Mouse (Mus musculus) liver, embryonic 11.5 days (tissue): ENCODE measurements around the gene Prss40. TPM values are rescaled to one million over a fixed set of nuclear protein-coding genes. Genes with fewer than 3 reads are reported as not detected.

Experiments
- ATAC-seq: fragments of 200-750 bp; cut with Nextera tagmentation; replicated peaks from 2 replicates; pipeline ENCODE4 v1.8.0; 2017; ENCODE audit warnings: moderate number of reproducible peaks, mild to moderate bottlenecking, moderate TSS enrichment, moderate library complexity; ENCODE audit not compliant: low FRiP score
- DNase-seq: peaks from one replicate; pipeline ENCODE4 v3.0.0-alpha.2; 2017; ENCODE audit warnings: low spot score
- H3K27ac ChIP-seq: fragments of 300-500 bp; sonication (generic); 2 replicates; pipeline ENCODE4 v1.5.1; 2014; ENCODE audit warnings: mild to moderate bottlenecking, low read depth, low read length, control low read depth
- H3K27me3 ChIP-seq: fragments of 300-500 bp; sonication (generic); replicated peaks from 2 replicates; pipeline ENCODE4 v1.6.1; 2014; ENCODE audit warnings: low read length, mixed read lengths; ENCODE audit not compliant: control insufficient read depth, insufficient read depth
- H3K36me3 ChIP-seq: fragments of 300-500 bp; sonication (generic); 2 replicates; pipeline ENCODE4 v1.6.1; 2014; ENCODE audit warnings: mild to moderate bottlenecking, low read length, moderate library complexity, mixed read lengths; ENCODE audit not compliant: control insufficient read depth, insufficient read depth
- H3K4me1 ChIP-seq: fragments of 300-500 bp; sonication (generic); replicated peaks from 2 replicates; pipeline ENCODE4 v1.6.1; 2014; ENCODE audit warnings: low read length, mixed read lengths; ENCODE audit not compliant: control insufficient read depth, insufficient read depth
- H3K4me2 ChIP-seq: fragments of 300-500 bp; sonication (generic); 2 replicates; pipeline ENCODE4 v1.6.1; 2014; ENCODE audit warnings: mild to moderate bottlenecking, control low read depth, moderate library complexity
- H3K4me3 ChIP-seq: fragments of 300-500 bp; sonication (generic); 2 replicates; pipeline ENCODE4 v1.5.1; 2014; ENCODE audit warnings: low read depth, low read length, control low read depth
- H3K9ac ChIP-seq: fragments of 300-500 bp; sonication (generic); 2 replicates; pipeline ENCODE4 v1.6.1; 2014; ENCODE audit warnings: low read depth, low read length, control low read depth
- H3K9me3 ChIP-seq: fragments of 300-500 bp; sonication (generic); 2 replicates; pipeline ENCODE4 v1.6.1; 2016; ENCODE audit warnings: low read length, inconsistent platforms, mixed read lengths; ENCODE audit not compliant: control insufficient read depth
- WGBS: fragments of 180-500 bp; shearing (Covaris S2); extraction: QIAGEN DNeasy Blood & Tissue Kit; methylation state at CpG from one replicate; pipeline ENCODE4 v1.1.7; 2014; 5-methylcytosine and 5-hydroxymethylcytosine counted together
- polyA plus RNA-seq: library from polyadenylated mRNA; unstranded; fragments of >200 nt; fragmentation: Nextera tagmentation; extraction: Ambion mirVana; gene quantifications from 2 replicates; pipeline ENCODE4 v1.2.1, GENCODE M21; 2014

Prss40 gene
- polyA plus RNA-seq, 1 experiment from 2014 or later, result not detected

- H3K9ac ChIP-seq, result no peak overlapping the region
- H3K9me3 ChIP-seq, result no peaks in the 10 kb centered on the region
- DNase-seq (no peak), ATAC-seq (peak; percentile 36; the same call in 1 of the 2 replicates)
- no peaks in the 10 kb centered on the region for H3K4me1 ChIP-seq
- peak overlapping the region; percentile 67 for H3K4me2 ChIP-seq
- H3K36me3 ChIP-seq, result no peaks in the 10 kb centered on the region
- WGBS, result 3% methylated on average over 18 of the region's 18 CpGs
- H3K4me3 ChIP-seq, result peak overlapping the region; percentile 36; the same call in 1 of the 2 replicates
- H3K27ac ChIP-seq, result no peak overlapping the region
- peaks cover 24% of the 10 kb centered on the region for H3K27me3 ChIP-seq
These were observed 19.1 kb upstream of the Prss40 start for GRCm38 (mm10) chr1:34579782-34580356.

GRCm38 (mm10) chr1:34578851-34579781 lies 18.4 kb upstream of the Prss40 start, which contains the start of gene Amer3:
TSS of gene Amer3 (plus strand) at chr1:34579657.
- WGBS, result 1% methylated on average over 53 of the region's 53 CpGs
- DNase-seq (peak; percentile 85), ATAC-seq (peak; percentile 68)
- H3K4me1 ChIP-seq, result no peaks in the 10 kb centered on the region
- peaks cover 24% of the 10 kb centered on the region for H3K27me3 ChIP-seq
- H3K9me3 ChIP-seq, result no peaks in the 10 kb centered on the region
- no peak within 1 kb of the TSS for H3K9ac ChIP-seq
- H3K4me3 ChIP-seq, result peak within 1 kb of the TSS; percentile 36
- H3K36me3 ChIP-seq, result no peaks in the 10 kb centered on the region
- peak within 1 kb of the TSS; percentile 67 for H3K4me2 ChIP-seq
- no peak within 1 kb of the TSS for H3K27ac ChIP-seq

- H3K36me3 ChIP-seq, result no peaks in the 10 kb centered on the region
- no peak overlapping the region for H3K27ac ChIP-seq
- DNase-seq (no peak), ATAC-seq (no peak)
- H3K4me3 ChIP-seq, result no peak overlapping the region
- no peaks in the 10 kb centered on the region for H3K9me3 ChIP-seq
- no peaks in the 10 kb centered on the region for H3K4me1 ChIP-seq
- H3K9ac ChIP-seq, result no peak overlapping the region
- WGBS, result 78% methylated on average over 6 of the region's 6 CpGs
- H3K27me3 ChIP-seq, result peaks cover 2% of the 10 kb centered on the region; the same call in 1 of the 2 replicates
- no peak overlapping the region for H3K4me2 ChIP-seq
These were observed 12.5 kb upstream of the Prss40 start for GRCm38 (mm10) chr1:34573221-34573620.

GRCm38 (mm10) chr1:34571431-34571830 lies 10.7 kb upstream of the Prss40 start:
- no peaks in the 10 kb centered on the region for H3K4me1 ChIP-seq
- no peaks in the 10 kb centered on the region for H3K9me3 ChIP-seq
- no peaks in the 10 kb centered on the region for H3K36me3 ChIP-seq
- no peaks in the 10 kb centered on the region for H3K27me3 ChIP-seq
- no peak for DNase-seq
- no peak overlapping the region for H3K4me3 ChIP-seq
- ATAC-seq, result no peak
- H3K9ac ChIP-seq, result no peak overlapping the region
- no peak overlapping the region for H3K27ac ChIP-seq
- H3K4me2 ChIP-seq, result no peak overlapping the region
- 77% methylated on average over 6 of the region's 6 CpGs for WGBS

GRCm38 (mm10) chr1:34569876-34570275 lies 9.1 kb upstream of the Prss40 start:
- ATAC-seq, result no peak
- no peak overlapping the region for H3K27ac ChIP-seq
- no peaks in the 10 kb centered on the region for H3K36me3 ChIP-seq
- no peak overlapping the region for H3K4me3 ChIP-seq
- no peak for DNase-seq
- no peak overlapping the region for H3K4me2 ChIP-seq
- no peaks in the 10 kb centered on the region for H3K4me1 ChIP-seq
- H3K27me3 ChIP-seq, result no peaks in the 10 kb centered on the region
- no peaks in the 10 kb centered on the region for H3K9me3 ChIP-seq
- H3K9ac ChIP-seq, result no peak overlapping the region
- WGBS, result 72% methylated on average over 2 of the region's 2 CpGs

- no peak overlapping the region for H3K4me3 ChIP-seq
- H3K4me1 ChIP-seq, result no peaks in the 10 kb centered on the region
- no peaks in the 10 kb centered on the region for H3K27me3 ChIP-seq
- WGBS, result 95% methylated on average over 2 of the region's 2 CpGs
- H3K27ac ChIP-seq, result no peak overlapping the region
- no peaks in the 10 kb centered on the region for H3K9me3 ChIP-seq
- no peak overlapping the region for H3K9ac ChIP-seq
- no peaks in the 10 kb centered on the region for H3K36me3 ChIP-seq
- no peak for ATAC-seq
- DNase-seq, result no peak
- H3K4me2 ChIP-seq, result no peak overlapping the region
These were observed 7.4 kb upstream of the Prss40 start for GRCm38 (mm10) chr1:34568120-34568519.

- no peak for ATAC-seq
- no peaks in the 10 kb centered on the region for H3K9me3 ChIP-seq
- no peak overlapping the region for H3K4me3 ChIP-seq
- no peak overlapping the region for H3K27ac ChIP-seq
- no peak overlapping the region for H3K4me2 ChIP-seq
- DNase-seq, result no peak
- H3K27me3 ChIP-seq, result no peaks in the 10 kb centered on the region
- H3K9ac ChIP-seq, result no peak overlapping the region
- no peaks in the 10 kb centered on the region for H3K4me1 ChIP-seq
- no peaks in the 10 kb centered on the region for H3K36me3 ChIP-seq
- 49% methylated on average over 8 of the region's 8 CpGs for WGBS
These were observed 3.8 kb upstream of the Prss40 start for GRCm38 (mm10) chr1:34564383-34565045.

- H3K4me1 ChIP-seq, result no peaks in the 10 kb centered on the region
- 77% methylated on average over 7 of the region's 7 CpGs for WGBS
These were observed 6.5 kb downstream of the Prss40 start for GRCm38 (mm10) chr1:34554275-34554674.

More at GRCm38 (mm10) chr1:34554275-34554674, 6.5 kb downstream of the Prss40 start:
- DNase-seq (no peak), ATAC-seq (no peak)
- Histone ChIP-seq H3K27ac (no peak overlapping the region), H3K9me3 (no peaks in the 10 kb centered on the region), H3K4me2 (no peak overlapping the region), H3K4me3 (no peak overlapping the region), H3K36me3 (no peaks in the 10 kb centered on the region), H3K27me3 (no peaks in the 10 kb centered on the region), H3K9ac (no peak overlapping the region)
